9 mouse cellular contexts compared by ENCODE assay signal in genomic region chr2:31667332-31667731, GRCm38 (mm10). TPM values are rescaled to one million over a fixed set of nuclear protein-coding genes. Genes with fewer than 3 reads are reported as not detected.
DNase-seq lines count a peak whose midpoint lies in the region; ATAC-seq and TF ChIP-seq lines count a peak whose summit lies in the region.
"Had no signal": no experiment of that assay in that cellular context is flagged by ENCODE, and none has a peak within 500 bp of the region (broad histone marks: within the 10 kb centered on the region; RNA-seq: fewer than 3 reads in every experiment).

No protein-coding gene starts in this region.

- H3K4me1 ChIP-seq in liver, embryonic 14.5 days (replicated peaks; ENCODE audit: control insufficient read depth in 2 of 2, insufficient read depth in 2 of 2, low read length in 1 of 2), result peaks cover 4 to 10% of the 10 kb centered on the region in 2 experiments

- no peaks in the 10 kb centered on the region for H3K36me3 ChIP-seq in liver, embryonic 14.5 days (replicated peaks; ENCODE audit: control insufficient read depth, insufficient read depth, low read depth)

- H3K27me3 ChIP-seq in liver, embryonic 14.5 days (ENCODE audit: control insufficient read depth, insufficient read depth, low read length), result no peaks in the 10 kb centered on the region; the same call in none of the 2 replicates

- peak; percentile 52 for DNase-seq in adrenal gland, postnatal 14 days
- DNase-seq in adrenal gland, adult 8-10 months, result no peak
- DNase-seq in left cerebral cortex, postnatal 4 days, result peak; percentile 61
- DNase-seq in left cerebral cortex, adult 18-20 months (ENCODE audit: low spot score in 2 of 2), result no peak
- peak; percentile 25 for DNase-seq in adrenal gland, postnatal 25 days
- DNase-seq in liver, embryonic 14.5 days (ENCODE audit: low read depth in 3 of 3, low spot score in 3 of 3), result no peak
- no peak for DNase-seq in right cerebral cortex, adult 2 months (ENCODE audit: low spot score in 2 of 2)
- DNase-seq in heart, adult 11 months, result no peak

- WGBS in liver, embryonic 14.5 days (ENCODE audit: insufficient replicate concordance), result 31% methylated on average over 4 of the region's 4 CpGs

- H3K4me2 ChIP-seq in liver, embryonic 14.5 days (ENCODE audit: low read depth), result no peak overlapping the region
- H3K4me2 ChIP-seq: liver, embryonic 15.5 days had no signal

- no peak overlapping the region for H3K9ac ChIP-seq in liver, embryonic 14.5 days (replicated peaks)
- H3K9ac ChIP-seq: liver, embryonic 15.5 days had no signal

- H3K9me3 ChIP-seq in liver, embryonic 14.5 days (ENCODE audit: control insufficient read depth, low read length), result no peaks in the 10 kb centered on the region
- H3K9me3 ChIP-seq: liver, embryonic 15.5 days had no signal

- no peak overlapping the region for H3K27ac ChIP-seq in liver, embryonic 14.5 days
- H3K27ac ChIP-seq: liver, embryonic 15.5 days had no signal

- ATAC-seq in liver, embryonic 14.5 days (ENCODE audit: insufficient read depth), result no peak

- TF ChIP-seq CTCF in liver, embryonic 14.5 days (IDR thresholded peaks at IDR 0.05; ENCODE audit: low read depth), result peak; percentile 71

- H3K4me3 ChIP-seq in liver, embryonic 14.5 days (ENCODE audit: insufficient read depth in 1 of 2, low read depth in 2 of 2, low read length in 2 of 2), result no peak overlapping the region
- H3K4me3 ChIP-seq: liver, embryonic 15.5 days had no signal

- no peak for TF ChIP-seq EP300 in liver, embryonic 14.5 days (IDR thresholded peaks at IDR 0.05; ENCODE audit: low read depth)

- intact Hi-C loops in left cerebral cortex, postnatal 4 days (cut with DNase I), result no loop called here

RNA-seq across cellular contexts. Expression of gene Exosc2, which starts 3.2 kb away (rescaled TPM):
- total RNA-seq in adrenal gland, postnatal 14 days (2021), result 22.8 and 25.3 TPM in 2 replicates
- 10 to 100 TPM; 22.2 to 31.0 (median 28.4) TPM for total RNA-seq in adrenal gland, adult 8-10 months (2022)
- total RNA-seq in left cerebral cortex, postnatal 4 days (2021), result 10 to 100 TPM; 28.4 to 29.0 TPM
- total RNA-seq in left cerebral cortex, adult 18-20 months (2021), result 10 to 100 TPM; 19.5 to 24.2 TPM
- 23.6 and 25.7 TPM in 2 replicates for total RNA-seq in adrenal gland, postnatal 25 days (2021)
- 17.5 and 25.3 TPM in 2 replicates for polyA plus RNA-seq in liver, embryonic 14.5 days (2012; rRNA removed)
- polyA plus RNA-seq in liver, embryonic 14.5 days (2014; fragmentation: Nextera tagmentation; extraction: Ambion mirVana), result 26.9 and 27.2 TPM in 2 replicates

RNA-seq across cellular contexts. Expression of gene Abl1, which starts 20.8 kb away (rescaled TPM):
- total RNA-seq in adrenal gland, postnatal 14 days (2021), result 57.5 and 67.3 TPM in 2 replicates
- 100 to 1,000 TPM in 1 of 4 experiments, 10 to 100 TPM in 3; 80.1 to 111 (median 87.9) TPM for total RNA-seq in adrenal gland, adult 8-10 months (2022)
- 10 to 100 TPM; 51.3 to 54.4 TPM for total RNA-seq in left cerebral cortex, postnatal 4 days (2021)
- total RNA-seq in left cerebral cortex, adult 18-20 months (2021), result 10 to 100 TPM; 39.2 to 39.9 TPM
- 78.9 and 90.9 TPM in 2 replicates for total RNA-seq in adrenal gland, postnatal 25 days (2021)
- 9.6 and 10.0 TPM in 2 replicates for polyA plus RNA-seq in liver, embryonic 14.5 days (2012; rRNA removed)
- polyA plus RNA-seq in liver, embryonic 14.5 days (2014; fragmentation: Nextera tagmentation; extraction: Ambion mirVana), result 4.8 and 6.9 TPM in 2 replicates

RNA-seq across cellular contexts. Expression of gene Prdm12, which starts 27.5 kb away (rescaled TPM):
- total RNA-seq in adrenal gland, postnatal 14 days (2021), result not detected in 2 replicates
- under 1 TPM in 1 of 4 experiments, not detected in 3; 0.22 TPM for total RNA-seq in adrenal gland, adult 8-10 months (2022)
- under 1 TPM; 0.44 to 0.64 TPM for total RNA-seq in left cerebral cortex, postnatal 4 days (2021)
- under 1 TPM; 0.14 to 0.26 TPM for total RNA-seq in left cerebral cortex, adult 18-20 months (2021)
- total RNA-seq in adrenal gland, postnatal 25 days (2021), result not detected in 2 replicates
- polyA plus RNA-seq in liver, embryonic 14.5 days (2012; rRNA removed), result not detected in 2 replicates
- polyA plus RNA-seq in liver, embryonic 14.5 days (2014; fragmentation: Nextera tagmentation; extraction: Ambion mirVana), result not detected in 2 replicates
- polyA plus RNA-seq: liver, embryonic 15.5 days had no signal

Comparison
In these comparisons a context has a peak if more than half of its experiments do, and no peak if none do; other contexts are left out.
1. DNase-seq: peak in adrenal gland, postnatal 14 days (single experiment), left cerebral cortex, postnatal 4 days (single experiment) and adrenal gland, postnatal 25 days (single experiment); none in adrenal gland, adult 8-10 months (single experiment), left cerebral cortex, adult 18-20 months (0 of 2), liver, embryonic 14.5 days (0 of 3), right cerebral cortex, adult 2 months (0 of 2) and heart, adult 11 months (single experiment).